Mouse (Mus musculus) cerebellum, adult 2 months (tissue): ENCODE measurements at regions not wholly inside any gene's neighbourhood (a gene's known extent, or its start where the extent isn't known, plus 50 kb on each side); places are given as distances from the start of the nearest gene placed in this dataset.
"Not testable (repeated sequence)": the region's sequence is repeated elsewhere in the genome, so short reads cannot be mapped to it uniquely, and the experiment has no call there.

ENCODE experiments used
- DNase-seq, 2 experiments: peaks; one replicate each; pipeline ENCODE4 v3.0.0; 2021
- H3K27ac ChIP-seq: fragments of 200-500 bp; 2 replicates; pipeline ENCODE4 v1.5.1; 2012; ENCODE audit warnings: low read length, control low read depth, inconsistent platforms; ENCODE audit not compliant: insufficient read depth
- H3K27me3 ChIP-seq: fragments of 200-500 bp; 2 replicates; pipeline ENCODE4 v1.6.1; 2012; ENCODE audit warnings: inconsistent platforms, mild to moderate bottlenecking, low read length, moderate library complexity; ENCODE audit not compliant: control insufficient read depth, insufficient read depth
- H3K4me1 ChIP-seq: fragments of 200-500 bp; 2 replicates; pipeline ENCODE4 v1.6.1; 2011; ENCODE audit warnings: low read length; ENCODE audit not compliant: control insufficient read depth, insufficient read depth
- H3K4me3 ChIP-seq: fragments of 200-500 bp; replicated peaks from 2 replicates; pipeline ENCODE3; 2011; ENCODE audit warnings: mild to moderate bottlenecking, low read depth, low read length, control low read depth; ENCODE audit not compliant: insufficient read depth
- CTCF ChIP-seq: fragments of 200-500 bp; IDR thresholded peaks from 2 replicates; pipeline ENCODE4 v1.5.1; 2011; ENCODE audit warnings: low read depth, mild to moderate bottlenecking, control low read depth, low read length, moderate library complexity, borderline replicate concordance; ENCODE audit not compliant: insufficient read depth
- POLR2A ChIP-seq: fragments of 200-500 bp; IDR thresholded peaks from 2 replicates; pipeline ENCODE4 v1.6.1; 2011; ENCODE audit warnings: low read length, control low read depth, borderline replicate concordance; ENCODE audit not compliant: insufficient read depth
- WGBS: fragments of 180-500 bp; shearing (Covaris S2); methylation state at CpG from one replicate; pipeline ENCODE4 v1.1.7; 2018; 5-methylcytosine and 5-hydroxymethylcytosine counted together

- Histone ChIP-seq H3K4me1 (peaks cover 4% of the 10 kb centered on the region; the same call in 1 of the 2 replicates), H3K27me3 (no peaks in the 10 kb centered on the region), H3K4me3 (no peak overlapping the region), H3K27ac (no peak overlapping the region)
- TF ChIP-seq POLR2A: no peak
- TF ChIP-seq CTCF: no peak
- WGBS: 36% methylated on average over 2 of the region's 2 CpGs
- DNase-seq: no peak
These were observed 328.7 kb upstream of the Cypt12 start for GRCm38 (mm10) chr3:17619489-17619888.

- WGBS: 67% methylated on average over 2 of the region's 2 CpGs
- no peak overlapping the region for H3K4me3 ChIP-seq
- DNase-seq: no peak
- no peaks in the 10 kb centered on the region for H3K27me3 ChIP-seq
- TF ChIP-seq CTCF (no peak), POLR2A (no peak)
- peaks cover 4% of the 10 kb centered on the region; the same call in 1 of the 2 replicates for H3K4me1 ChIP-seq
- H3K27ac ChIP-seq: no peak overlapping the region
These were observed 328.3 kb upstream of the Cypt12 start for GRCm38 (mm10) chr3:17619890-17620289.

- Histone ChIP-seq H3K4me3 (no peak overlapping the region), H3K27ac (no peak overlapping the region), H3K4me1 (peaks cover 4% of the 10 kb centered on the region; the same call in 1 of the 2 replicates), H3K27me3 (no peaks in the 10 kb centered on the region)
- no peak for TF ChIP-seq POLR2A
- WGBS: 94% methylated on average over 2 of the region's 2 CpGs
- DNase-seq: no peak
These were observed 327.8 kb upstream of the Cypt12 start for GRCm38 (mm10) chr3:17620398-17620797.

GRCm38 (mm10) chr3:17632484-17632883 lies 315.7 kb upstream of the Cypt12 start:
- no peaks in the 10 kb centered on the region for H3K27me3 ChIP-seq
- H3K27ac ChIP-seq: no peak overlapping the region
- WGBS: 67% methylated on average over 3 of the region's 3 CpGs
- no peak overlapping the region for H3K4me3 ChIP-seq
- no peak for TF ChIP-seq CTCF
- no peak for TF ChIP-seq POLR2A
- no peaks in the 10 kb centered on the region for H3K4me1 ChIP-seq
- DNase-seq: no peak

- DNase-seq: no peak
- Histone ChIP-seq H3K4me1 (no peaks in the 10 kb centered on the region), H3K4me3 (no peak overlapping the region), H3K27ac (no peak overlapping the region), H3K27me3 (no peaks in the 10 kb centered on the region)
- TF ChIP-seq POLR2A (no peak), CTCF (no peak)
These were observed 311.9 kb upstream of the Cypt12 start for GRCm38 (mm10) chr3:17636276-17636675.

- not testable (repeated sequence) for DNase-seq
- WGBS: 91% methylated on average over 2 of the region's 2 CpGs
These were observed 288.2 kb upstream of the Cypt12 start for GRCm38 (mm10) chr3:17659988-17660387.

GRCm38 (mm10) chr3:17661987-17662386 lies 286.2 kb upstream of the Cypt12 start:
- no peak for TF ChIP-seq CTCF
- TF ChIP-seq POLR2A: no peak
- peaks cover 3% of the 10 kb centered on the region; the same call in 1 of the 2 replicates for H3K4me1 ChIP-seq
- 94% methylated on average over 1 of the region's 1 CpGs for WGBS

More at GRCm38 (mm10) chr3:17659988-17660387, 288.2 kb upstream of the Cypt12 start:
- H3K4me1 ChIP-seq, H3K4me3 ChIP-seq, H3K27ac ChIP-seq, H3K27me3 ChIP-seq: not testable (repeated sequence)

GRCm38 (mm10) chr3:17667016-17667415 lies 281.2 kb upstream of the Cypt12 start:
- 53% methylated on average over 1 of the region's 1 CpGs for WGBS
- H3K27ac ChIP-seq: no peak overlapping the region

More at GRCm38 (mm10) chr3:17661987-17662386, 286.2 kb upstream of the Cypt12 start:
- Histone ChIP-seq H3K4me3 (no peak overlapping the region), H3K27ac (no peak overlapping the region), H3K27me3 (no peaks in the 10 kb centered on the region)
- DNase-seq: no peak

More at GRCm38 (mm10) chr3:17667016-17667415, 281.2 kb upstream of the Cypt12 start:
- TF ChIP-seq CTCF (no peak), POLR2A (no peak)
- Histone ChIP-seq H3K27me3 (no peaks in the 10 kb centered on the region), H3K4me3 (no peak overlapping the region), H3K4me1 (peaks cover 5% of the 10 kb centered on the region; the same call in 1 of the 2 replicates)
- DNase-seq: no peak
